Comparison of ENCODE assay signal across 8 mouse cellular contexts in genomic region chr5:34565545-34566283, GRCm38 (mm10). TPM values are rescaled to one million over a fixed set of nuclear protein-coding genes. Genes with fewer than 3 reads are reported as not detected.
DNase-seq lines count a peak whose midpoint lies in the region; ATAC-seq and TF ChIP-seq lines count a peak whose summit lies in the region.

No protein-coding gene starts in this region.

- peak overlapping the region; percentile 46 for H3K9ac ChIP-seq in liver, embryonic 14.5 days (replicated peaks)
- no peak overlapping the region for H3K9ac ChIP-seq in stomach, embryonic 15.5 days

- peak; percentile 55 for DNase-seq in adrenal gland, adult 2 months
- no peak for DNase-seq in adrenal gland, postnatal 4 days (ENCODE audit: low spot score in 2 of 2)
- DNase-seq in right cerebral cortex, postnatal 4 days: peak; percentile 13
- no peak for DNase-seq in right cerebral cortex, postnatal 25 days
- peak; percentile 75 to 82 for DNase-seq in heart, postnatal 14 days
- DNase-seq in liver, embryonic 14.5 days (ENCODE audit: low read depth in 3 of 3, low spot score in 3 of 3): peak in 1 of 3 experiments; percentile 45
- DNase-seq in embryo, embryonic 11 days: no peak

- TF ChIP-seq CTCF in liver, embryonic 14.5 days (IDR thresholded peaks at IDR 0.05; ENCODE audit: low read depth): no peak

- H3K4me3 ChIP-seq in liver, embryonic 14.5 days (ENCODE audit: insufficient read depth in 1 of 2, low read depth in 2 of 2, low read length in 2 of 2): no peak overlapping the region
- H3K4me3 ChIP-seq in stomach, embryonic 15.5 days (replicated peaks): no peak overlapping the region

- H3K9me3 ChIP-seq in liver, embryonic 14.5 days (ENCODE audit: control insufficient read depth, low read length): no peaks in the 10 kb centered on the region
- H3K9me3 ChIP-seq in stomach, embryonic 15.5 days: no peaks in the 10 kb centered on the region

- intact Hi-C loops in heart, postnatal 14 days (cut with DNase I): no loop called here

- no peak for TF ChIP-seq EP300 in liver, embryonic 14.5 days (IDR thresholded peaks at IDR 0.05; ENCODE audit: low read depth)

- peaks cover 37% of the 10 kb centered on the region in 2 experiments for H3K4me1 ChIP-seq in liver, embryonic 14.5 days (replicated peaks; ENCODE audit: control insufficient read depth in 2 of 2, insufficient read depth in 2 of 2, low read length in 1 of 2)
- H3K4me1 ChIP-seq in stomach, embryonic 15.5 days: peaks cover 5% of the 10 kb centered on the region; the same call in 1 of the 2 replicates

- 20% methylated on average over 7 of the region's 7 CpGs for WGBS in liver, embryonic 14.5 days (ENCODE audit: insufficient replicate concordance)
- 43% methylated on average over 7 of the region's 7 CpGs for WGBS in stomach, embryonic 15.5 days

- no peaks in the 10 kb centered on the region for H3K27me3 ChIP-seq in liver, embryonic 14.5 days (ENCODE audit: control insufficient read depth, insufficient read depth, low read length)
- no peaks in the 10 kb centered on the region for H3K27me3 ChIP-seq in stomach, embryonic 15.5 days (replicated peaks)

- ATAC-seq in liver, embryonic 14.5 days (ENCODE audit: insufficient read depth): peak; percentile 83
- peak; percentile 64 for ATAC-seq in stomach, embryonic 15.5 days (ENCODE audit: insufficient read depth, low FRiP score, low read depth)

- peaks cover 3% of the 10 kb centered on the region for H3K36me3 ChIP-seq in liver, embryonic 14.5 days (replicated peaks; ENCODE audit: control insufficient read depth, insufficient read depth, low read depth)
- H3K36me3 ChIP-seq in stomach, embryonic 15.5 days: peaks cover 17% of the 10 kb centered on the region

- H3K4me2 ChIP-seq in liver, embryonic 14.5 days (ENCODE audit: low read depth): peak overlapping the region; percentile 51
- no peak overlapping the region for H3K4me2 ChIP-seq in stomach, embryonic 15.5 days

- peak overlapping the region; percentile 74 for H3K27ac ChIP-seq in liver, embryonic 14.5 days
- H3K27ac ChIP-seq in stomach, embryonic 15.5 days: peak overlapping the region; percentile 65

RNA-seq across cellular contexts. Expression of gene Add1, which starts 7.8 kb away (rescaled TPM):
- 100 to 1,000 TPM; 160 to 168 TPM for total RNA-seq in adrenal gland, adult 2 months (2021)
- polyA plus RNA-seq in adrenal gland, adult 2 months (2012; rRNA removed): 123 and 134 TPM in 2 replicates
- 100 to 1,000 TPM; 215 to 240 TPM for total RNA-seq in adrenal gland, postnatal 4 days (2021)
- total RNA-seq in heart, postnatal 14 days (2021): 100 to 1,000 TPM; 149 to 154 TPM
- 106 and 118 TPM in 2 replicates for polyA plus RNA-seq in liver, embryonic 14.5 days (2012; rRNA removed)
- polyA plus RNA-seq in liver, embryonic 14.5 days (2014; fragmentation: Nextera tagmentation; extraction: Ambion mirVana): 113 and 137 TPM in 2 replicates
- 162 and 168 TPM in 2 replicates for polyA plus RNA-seq in stomach, embryonic 15.5 days (2015; fragmentation: Nextera tagmentation; extraction: Ambion mirVana)

RNA-seq across cellular contexts. Expression of gene Sh3bp2, which starts 40.1 kb away (rescaled TPM):
- 10 to 100 TPM; 15.5 to 31.7 TPM for total RNA-seq in adrenal gland, adult 2 months (2021)
- polyA plus RNA-seq in adrenal gland, adult 2 months (2012; rRNA removed): 14.7 and 15.9 TPM in 2 replicates
- total RNA-seq in adrenal gland, postnatal 4 days (2021): 10 to 100 TPM; 10.7 to 14.5 TPM
- total RNA-seq in heart, postnatal 14 days (2021): 1 to 10 TPM; 3.8 to 4.6 TPM
- 4.6 and 5.2 TPM in 2 replicates for polyA plus RNA-seq in liver, embryonic 14.5 days (2012; rRNA removed)
- 3.5 and 4.9 TPM in 2 replicates for polyA plus RNA-seq in liver, embryonic 14.5 days (2014; fragmentation: Nextera tagmentation; extraction: Ambion mirVana)
- 5.9 and 10.9 TPM in 2 replicates for polyA plus RNA-seq in stomach, embryonic 15.5 days (2015; fragmentation: Nextera tagmentation; extraction: Ambion mirVana)

RNA-seq across cellular contexts. Expression of gene Tnip2, which starts 51.9 kb away (rescaled TPM):
- 10 to 100 TPM; 12.8 to 14.8 TPM for total RNA-seq in adrenal gland, adult 2 months (2021)
- 55.1 and 55.3 TPM in 2 replicates for polyA plus RNA-seq in adrenal gland, adult 2 months (2012; rRNA removed)
- 10 to 100 TPM; 28.0 to 28.4 TPM for total RNA-seq in adrenal gland, postnatal 4 days (2021)
- total RNA-seq in heart, postnatal 14 days (2021): 1 to 10 TPM; 6.4 to 8.3 TPM
- polyA plus RNA-seq in liver, embryonic 14.5 days (2012; rRNA removed): 3.0 and 5.0 TPM in 2 replicates
- polyA plus RNA-seq in liver, embryonic 14.5 days (2014; fragmentation: Nextera tagmentation; extraction: Ambion mirVana): 3.2 and 4.4 TPM in 2 replicates
- polyA plus RNA-seq in stomach, embryonic 15.5 days (2015; fragmentation: Nextera tagmentation; extraction: Ambion mirVana): 22.9 and 23.2 TPM in 2 replicates

Comparison
In these comparisons a context has a peak if more than half of its experiments do, and no peak if none do; other contexts are left out.
1. DNase-seq: peak in adrenal gland, adult 2 months (single experiment), right cerebral cortex, postnatal 4 days (single experiment) and heart, postnatal 14 days (2 of 2); none in adrenal gland, postnatal 4 days (0 of 2), right cerebral cortex, postnatal 25 days (single experiment) and embryo, embryonic 11 days (single experiment).